Mouse (Mus musculus) embryonic facial prominence, embryonic 13.5 days (tissue): ENCODE measurements around the gene Srgap1. TPM values are rescaled to one million over a fixed set of nuclear protein-coding genes. Genes with fewer than 3 reads are reported as not detected.

Experiments used
- ATAC-seq: fragments of 200-750 bp; cut with Nextera tagmentation; 2 replicates; pipeline ENCODE4 v1.8.0; 2017; ENCODE audit warnings: low read depth; ENCODE audit not compliant: insufficient number of reproducible peaks, insufficient read depth, low FRiP score, low TSS enrichment
- H3K27ac ChIP-seq: fragments of 300-500 bp; sonication (generic); 2 replicates; pipeline ENCODE4 v1.5.1; 2015; ENCODE audit warnings: moderate library complexity, mild to moderate bottlenecking, inconsistent platforms
- H3K27me3 ChIP-seq: fragments of 300-500 bp; sonication (generic); 2 replicates; pipeline ENCODE4 v1.6.1; 2015; ENCODE audit warnings: mild to moderate bottlenecking, inconsistent platforms
- H3K36me3 ChIP-seq: fragments of 300-500 bp; sonication (generic); 2 replicates; pipeline ENCODE4 v1.6.1; 2015; ENCODE audit warnings: mild to moderate bottlenecking, inconsistent platforms
- H3K4me1 ChIP-seq: fragments of 300-500 bp; sonication (generic); 2 replicates; pipeline ENCODE4 v1.6.1; 2015; ENCODE audit warnings: inconsistent platforms
- H3K4me2 ChIP-seq: fragments of 300-500 bp; sonication (generic); 2 replicates; pipeline ENCODE4 v1.6.1; 2015; ENCODE audit warnings: moderate library complexity, mild to moderate bottlenecking, inconsistent platforms
- H3K4me3 ChIP-seq: fragments of 300-500 bp; sonication (generic); 2 replicates; pipeline ENCODE4 v1.5.1; 2015; ENCODE audit warnings: mild to moderate bottlenecking, inconsistent platforms
- H3K9ac ChIP-seq: fragments of 300-500 bp; sonication (generic); 2 replicates; pipeline ENCODE4 v1.6.1; 2015; ENCODE audit warnings: mild to moderate bottlenecking, inconsistent platforms
- H3K9me3 ChIP-seq: fragments of 300-500 bp; sonication (generic); 2 replicates; pipeline ENCODE4 v1.6.1; 2016; ENCODE audit warnings: inconsistent platforms
- WGBS: fragments of 180-500 bp; shearing (Covaris S2); methylation state at CpG from one replicate; pipeline ENCODE4 v1.1.7; 2015; ENCODE audit warnings: mixed read lengths; 5-methylcytosine and 5-hydroxymethylcytosine counted together
- polyA plus RNA-seq: library from polyadenylated mRNA; unstranded; fragments of >200 nt; fragmentation: Nextera tagmentation; extraction: Ambion mirVana; gene quantifications from 2 replicates; pipeline ENCODE4 v1.2.1, GENCODE M21; 2015

Gene Srgap1
- polyA plus RNA-seq, 1 experiment from 2014 or later, result 16.3 TPM

- no peak for ATAC-seq
- 70% methylated on average over 5 of the region's 5 CpGs for WGBS
- Histone ChIP-seq H3K27ac (no peak overlapping the region), H3K4me3 (no peak overlapping the region), H3K9ac (no peak overlapping the region), H3K9me3 (no peaks in the 10 kb centered on the region), H3K4me1 (peaks cover 24% of the 10 kb centered on the region), H3K4me2 (no peak overlapping the region), H3K36me3 (no peaks in the 10 kb centered on the region), H3K27me3 (no peaks in the 10 kb centered on the region)
Observed at GRCm38 (mm10) chr10:122017063-122017462, 30.1 kb downstream of the Srgap1 start.

GRCm38 (mm10) chr10:122016631-122017030, 30.5 kb downstream of the Srgap1 start:
- Histone ChIP-seq H3K36me3 (no peaks in the 10 kb centered on the region), H3K27me3 (no peaks in the 10 kb centered on the region), H3K4me1 (peaks cover 24% of the 10 kb centered on the region), H3K9ac (no peak overlapping the region), H3K4me3 (no peak overlapping the region), H3K4me2 (no peak overlapping the region), H3K9me3 (no peaks in the 10 kb centered on the region), H3K27ac (no peak overlapping the region)
- ATAC-seq, result no peak
- 95% methylated on average over 3 of the region's 3 CpGs for WGBS

GRCm38 (mm10) chr10:122012321-122012720, 34.8 kb downstream of the Srgap1 start:
- no peak overlapping the region for H3K4me3 ChIP-seq
- no peaks in the 10 kb centered on the region for H3K9me3 ChIP-seq
- no peak overlapping the region for H3K9ac ChIP-seq
- peaks cover 23% of the 10 kb centered on the region for H3K4me1 ChIP-seq
- H3K4me2 ChIP-seq, result no peak overlapping the region
- no peaks in the 10 kb centered on the region for H3K27me3 ChIP-seq
- H3K36me3 ChIP-seq, result no peaks in the 10 kb centered on the region
- no peak for ATAC-seq
- H3K27ac ChIP-seq, result no peak overlapping the region
- WGBS, result 88% methylated on average over 6 of the region's 6 CpGs

- Histone ChIP-seq H3K4me1 (peaks cover 30% of the 10 kb centered on the region), H3K27ac (peak overlapping the region; percentile 48; the same call in 1 of the 2 replicates), H3K4me3 (no peak overlapping the region), H3K4me2 (no peak overlapping the region), H3K36me3 (no peaks in the 10 kb centered on the region), H3K9ac (no peak overlapping the region), H3K9me3 (no peaks in the 10 kb centered on the region), H3K27me3 (no peaks in the 10 kb centered on the region)
- WGBS, result 38% methylated on average over 12 of the region's 12 CpGs
- ATAC-seq, result no peak
Observed at GRCm38 (mm10) chr10:122008731-122009391, 38.3 kb downstream of the Srgap1 start.

GRCm38 (mm10) chr10:122008370-122008730, 38.8 kb downstream of the Srgap1 start:
- Histone ChIP-seq H3K9me3 (no peaks in the 10 kb centered on the region), H3K27ac (peak overlapping the region; percentile 48; the same call in 1 of the 2 replicates), H3K9ac (no peak overlapping the region), H3K4me3 (no peak overlapping the region), H3K27me3 (no peaks in the 10 kb centered on the region), H3K4me2 (no peak overlapping the region), H3K4me1 (peaks cover 30% of the 10 kb centered on the region), H3K36me3 (no peaks in the 10 kb centered on the region)
- ATAC-seq, result no peak
- 57% methylated on average over 2 of the region's 2 CpGs for WGBS

- ATAC-seq, result no peak
- no peak overlapping the region for H3K4me2 ChIP-seq
- no peaks in the 10 kb centered on the region for H3K9me3 ChIP-seq
- H3K27ac ChIP-seq, result no peak overlapping the region
- H3K4me1 ChIP-seq, result peaks cover 30% of the 10 kb centered on the region
- no peaks in the 10 kb centered on the region for H3K36me3 ChIP-seq
- H3K9ac ChIP-seq, result no peak overlapping the region
- H3K4me3 ChIP-seq, result no peak overlapping the region
- H3K27me3 ChIP-seq, result no peaks in the 10 kb centered on the region
- WGBS, result 43% methylated on average over 5 of the region's 5 CpGs
Observed at GRCm38 (mm10) chr10:122006606-122007005, 40.5 kb downstream of the Srgap1 start.

- WGBS, result 71% methylated on average over 6 of the region's 6 CpGs
- Histone ChIP-seq H3K9ac (no peak overlapping the region), H3K27me3 (no peaks in the 10 kb centered on the region), H3K4me2 (no peak overlapping the region), H3K27ac (no peak overlapping the region), H3K4me1 (peaks cover 27% of the 10 kb centered on the region), H3K36me3 (no peaks in the 10 kb centered on the region), H3K4me3 (no peak overlapping the region), H3K9me3 (no peaks in the 10 kb centered on the region)
- ATAC-seq, result no peak
Observed at GRCm38 (mm10) chr10:122006151-122006550, 41.0 kb downstream of the Srgap1 start.

GRCm38 (mm10) chr10:122005560-122005959, 41.6 kb downstream of the Srgap1 start:
- 59% methylated on average over 6 of the region's 6 CpGs for WGBS
- H3K4me3 ChIP-seq, result no peak overlapping the region
- H3K4me1 ChIP-seq, result peaks cover 26% of the 10 kb centered on the region
- no peak overlapping the region for H3K4me2 ChIP-seq
- no peak overlapping the region for H3K27ac ChIP-seq
- H3K9ac ChIP-seq, result no peak overlapping the region
- H3K27me3 ChIP-seq, result no peaks in the 10 kb centered on the region
- no peak for ATAC-seq
- no peaks in the 10 kb centered on the region for H3K9me3 ChIP-seq
- no peaks in the 10 kb centered on the region for H3K36me3 ChIP-seq

- Histone ChIP-seq H3K4me2 (no peak overlapping the region), H3K9ac (no peak overlapping the region), H3K4me3 (no peak overlapping the region), H3K36me3 (no peaks in the 10 kb centered on the region), H3K9me3 (no peaks in the 10 kb centered on the region), H3K4me1 (peaks cover 26% of the 10 kb centered on the region), H3K27ac (no peak overlapping the region), H3K27me3 (no peaks in the 10 kb centered on the region)
- 62% methylated on average over 6 of the region's 6 CpGs for WGBS
- no peak for ATAC-seq
Observed at GRCm38 (mm10) chr10:122002930-122003329, 44.2 kb downstream of the Srgap1 start.

- H3K36me3 ChIP-seq, result no peaks in the 10 kb centered on the region
- no peak for ATAC-seq
- no peaks in the 10 kb centered on the region for H3K9me3 ChIP-seq
- no peak overlapping the region for H3K4me2 ChIP-seq
- H3K27ac ChIP-seq, result no peak overlapping the region
- no peak overlapping the region for H3K9ac ChIP-seq
- no peaks in the 10 kb centered on the region for H3K27me3 ChIP-seq
- peaks cover 13% of the 10 kb centered on the region for H3K4me1 ChIP-seq
- 65% methylated on average over 7 of the region's 7 CpGs for WGBS
- no peak overlapping the region for H3K4me3 ChIP-seq
Observed at GRCm38 (mm10) chr10:121998806-121999205, 48.3 kb downstream of the Srgap1 start.

- no peaks in the 10 kb centered on the region for H3K27me3 ChIP-seq
- no peaks in the 10 kb centered on the region for H3K9me3 ChIP-seq
- no peak for ATAC-seq
- WGBS, result 91% methylated on average over 4 of the region's 4 CpGs
- peaks cover 17% of the 10 kb centered on the region for H3K4me1 ChIP-seq
- H3K9ac ChIP-seq, result no peak overlapping the region
- H3K27ac ChIP-seq, result no peak overlapping the region
- no peaks in the 10 kb centered on the region for H3K36me3 ChIP-seq
- H3K4me2 ChIP-seq, result no peak overlapping the region
- H3K4me3 ChIP-seq, result no peak overlapping the region
Observed at GRCm38 (mm10) chr10:121996500-121996899, 50.6 kb downstream of the Srgap1 start.

- Histone ChIP-seq H3K36me3 (no peaks in the 10 kb centered on the region), H3K9ac (no peak overlapping the region), H3K4me3 (no peak overlapping the region), H3K27me3 (no peaks in the 10 kb centered on the region), H3K27ac (no peak overlapping the region), H3K4me1 (peaks cover 17% of the 10 kb centered on the region), H3K4me2 (no peak overlapping the region), H3K9me3 (no peaks in the 10 kb centered on the region)
- no peak for ATAC-seq
- 60% methylated on average over 4 of the region's 4 CpGs for WGBS
Observed at GRCm38 (mm10) chr10:121995448-121995847, 51.7 kb downstream of the Srgap1 start.
